In genomic region chr6:113986671-113987070, GRCm38 (mm10) we compare ENCODE assay signal across 19 mouse cellular contexts. TPM values are rescaled to one million over a fixed set of nuclear protein-coding genes. Genes with fewer than 3 reads are reported as not detected.
DNase-seq lines count a peak whose midpoint lies in the region; ATAC-seq and TF ChIP-seq lines count a peak whose summit lies in the region.
"Had no signal": no experiment of that assay in that cellular context is flagged by ENCODE, and none has a peak within 500 bp of the region (broad histone marks: within the 10 kb centered on the region; RNA-seq: fewer than 3 reads in every experiment).

No protein-coding gene starts in this region.

- peak; percentile 80 to 82 for DNase-seq in cerebellum, postnatal 10 days
- DNase-seq in cerebellum, adult 8-10 months, result no peak
- peak; percentile 19 for DNase-seq in forebrain, embryonic 14.5 days (ENCODE audit: low spot score)
- no peak for DNase-seq in liver, embryonic 11.5 days (ENCODE audit: low spot score)
- DNase-seq: adrenal gland, postnatal 10 days; heart, postnatal 4 days; kidney, adult 2 months; layer of hippocampus, adult 9-11 months; liver, postnatal 0 days; thymus, postnatal 14 days had no signal

- H3ac ChIP-seq in C2C12 (ENCODE audit: control insufficient read depth, insufficient read length, low read depth), result peak overlapping the region; percentile 13

- no peaks in the 10 kb centered on the region for H3K36me3 ChIP-seq in forebrain, embryonic 14.5 days (ENCODE audit: control insufficient read depth, insufficient read depth, low read length)
- H3K36me3 ChIP-seq in forebrain, embryonic 16.5 days (ENCODE audit: control insufficient read depth, insufficient read depth), result no peaks in the 10 kb centered on the region
- H3K36me3 ChIP-seq in midbrain, embryonic 13.5 days, result no peaks in the 10 kb centered on the region
- H3K36me3 ChIP-seq in midbrain, embryonic 16.5 days (ENCODE audit: control insufficient read depth, insufficient read depth, low read length), result no peaks in the 10 kb centered on the region
- no peaks in the 10 kb centered on the region for H3K36me3 ChIP-seq in C2C12 (ENCODE audit: control insufficient read depth, insufficient read depth)
- no peaks in the 10 kb centered on the region for H3K36me3 ChIP-seq in liver, embryonic 11.5 days (ENCODE audit: control insufficient read depth, insufficient read depth, low read length)
- H3K36me3 ChIP-seq: heart, embryonic 15.5 days; midbrain, embryonic 10.5 days; neural tube, embryonic 12.5 days had no signal

- 53% methylated on average over 4 of the region's 4 CpGs for WGBS in forebrain, embryonic 14.5 days
- WGBS in forebrain, embryonic 16.5 days, result 31% methylated on average over 4 of the region's 4 CpGs
- WGBS in midbrain, embryonic 13.5 days, result 73% methylated on average over 4 of the region's 4 CpGs
- WGBS in midbrain, embryonic 16.5 days, result 37% methylated on average over 4 of the region's 4 CpGs
- 68% methylated on average over 4 of the region's 4 CpGs for WGBS in liver, embryonic 11.5 days

- no peak for ATAC-seq in forebrain, embryonic 14.5 days
- ATAC-seq in forebrain, embryonic 16.5 days, result no peak
- 0 out of 2 replicates have a peak, but pooled peaks have one; percentile 34 for ATAC-seq in midbrain, embryonic 13.5 days
- no peak for ATAC-seq in midbrain, embryonic 16.5 days
- no peak for ATAC-seq in liver, embryonic 11.5 days (replicated peaks; ENCODE audit: low FRiP score)
- ATAC-seq: liver, postnatal 0 days; lung, postnatal 0 days had no signal

- H3K4me2 ChIP-seq in forebrain, embryonic 14.5 days (ENCODE audit: low read length), result no peak overlapping the region
- no peak overlapping the region for H3K4me2 ChIP-seq in forebrain, embryonic 16.5 days (ENCODE audit: low read length)
- no peak overlapping the region for H3K4me2 ChIP-seq in midbrain, embryonic 13.5 days (replicated peaks)
- no peak overlapping the region for H3K4me2 ChIP-seq in midbrain, embryonic 16.5 days (ENCODE audit: low read length)
- H3K4me2 ChIP-seq in liver, embryonic 11.5 days, result no peak overlapping the region
- H3K4me2 ChIP-seq: heart, embryonic 15.5 days; neural tube, embryonic 12.5 days had no signal

- H3K27ac ChIP-seq in forebrain, embryonic 14.5 days (ENCODE audit: low read depth, low read length), result no peak overlapping the region
- no peak overlapping the region for H3K27ac ChIP-seq in forebrain, embryonic 16.5 days (ENCODE audit: low read length)
- no peak overlapping the region for H3K27ac ChIP-seq in midbrain, embryonic 13.5 days
- no peak overlapping the region for H3K27ac ChIP-seq in midbrain, embryonic 16.5 days (ENCODE audit: low read length)
- no peak overlapping the region for H3K27ac ChIP-seq in liver, embryonic 11.5 days (ENCODE audit: low read depth, low read length)
- H3K27ac ChIP-seq: heart, embryonic 15.5 days; kidney, postnatal 0 days; midbrain, embryonic 10.5 days; neural tube, embryonic 12.5 days had no signal

- H3K79me2 ChIP-seq in C2C12 (ENCODE audit: control insufficient read depth, insufficient read depth), result no peaks in the 10 kb centered on the region

- H3K27me3 ChIP-seq in forebrain, embryonic 14.5 days (replicated peaks; ENCODE audit: control insufficient read depth, insufficient read depth, low read length), result no peaks in the 10 kb centered on the region
- no peaks in the 10 kb centered on the region for H3K27me3 ChIP-seq in forebrain, embryonic 16.5 days (replicated peaks; ENCODE audit: control insufficient read depth, insufficient read depth, low read length)
- no peaks in the 10 kb centered on the region for H3K27me3 ChIP-seq in midbrain, embryonic 13.5 days
- H3K27me3 ChIP-seq in midbrain, embryonic 16.5 days (ENCODE audit: control insufficient read depth, insufficient read depth, low read depth, low read length), result no peaks in the 10 kb centered on the region
- peaks cover 7% of the 10 kb centered on the region for H3K27me3 ChIP-seq in C2C12 (ENCODE audit: control insufficient read depth, insufficient read depth, insufficient read length)
- H3K27me3 ChIP-seq in liver, embryonic 11.5 days (replicated peaks; ENCODE audit: control insufficient read depth, insufficient read depth, low read length), result no peaks in the 10 kb centered on the region
- H3K27me3 ChIP-seq: heart, embryonic 15.5 days; neural tube, embryonic 12.5 days had no signal

- TF ChIP-seq CTCF in C2C12 (IDR thresholded peaks at IDR 0.05; ENCODE audit: control insufficient read depth, insufficient read depth, insufficient read length), result no peak

- H3K4me1 ChIP-seq in forebrain, embryonic 14.5 days (ENCODE audit: control insufficient read depth, insufficient read depth, low read length), result no peaks in the 10 kb centered on the region
- peaks cover 14% of the 10 kb centered on the region for H3K4me1 ChIP-seq in forebrain, embryonic 16.5 days (replicated peaks; ENCODE audit: control insufficient read depth, insufficient read depth, low read length)
- peaks cover 6% of the 10 kb centered on the region for H3K4me1 ChIP-seq in midbrain, embryonic 13.5 days (replicated peaks)
- peaks cover 5% of the 10 kb centered on the region; the same call in 1 of the 2 replicates for H3K4me1 ChIP-seq in midbrain, embryonic 16.5 days (ENCODE audit: control insufficient read depth, insufficient read depth, low read length)
- H3K4me1 ChIP-seq in liver, embryonic 11.5 days (replicated peaks; ENCODE audit: control insufficient read depth, insufficient read depth, low read length), result no peaks in the 10 kb centered on the region
- H3K4me1 ChIP-seq: heart, embryonic 15.5 days; neural tube, embryonic 12.5 days had no signal

- no peak overlapping the region for H3K4me3 ChIP-seq in forebrain, embryonic 14.5 days (ENCODE audit: low read depth, low read length)
- H3K4me3 ChIP-seq in forebrain, embryonic 16.5 days (replicated peaks; ENCODE audit: low read length), result no peak overlapping the region
- H3K4me3 ChIP-seq in midbrain, embryonic 13.5 days (replicated peaks), result no peak overlapping the region
- H3K4me3 ChIP-seq in midbrain, embryonic 16.5 days (ENCODE audit: low read depth, low read length), result no peak overlapping the region
- no peak overlapping the region for H3K4me3 ChIP-seq in C2C12 (ENCODE audit: insufficient read depth, poor library complexity, severe bottlenecking)
- H3K4me3 ChIP-seq in liver, embryonic 11.5 days (ENCODE audit: low read depth, low read length), result no peak overlapping the region
- H3K4me3 ChIP-seq: heart, embryonic 15.5 days; midbrain, embryonic 10.5 days; neural tube, embryonic 12.5 days had no signal

- H3K79me3 ChIP-seq in C2C12 (ENCODE audit: low read depth), result no peaks in the 10 kb centered on the region

- no peaks in the 10 kb centered on the region for H3K9me3 ChIP-seq in forebrain, embryonic 14.5 days (replicated peaks; ENCODE audit: control insufficient read depth, low read length)
- no peaks in the 10 kb centered on the region for H3K9me3 ChIP-seq in forebrain, embryonic 16.5 days (ENCODE audit: control insufficient read depth, low read length)
- H3K9me3 ChIP-seq in midbrain, embryonic 13.5 days, result no peaks in the 10 kb centered on the region
- H3K9me3 ChIP-seq in midbrain, embryonic 16.5 days (replicated peaks; ENCODE audit: control insufficient read depth, low read length, poor library complexity, severe bottlenecking), result no peaks in the 10 kb centered on the region
- H3K9me3 ChIP-seq in liver, embryonic 11.5 days (ENCODE audit: control insufficient read depth, low read length), result no peaks in the 10 kb centered on the region
- H3K9me3 ChIP-seq: heart, embryonic 15.5 days; midbrain, embryonic 10.5 days; neural tube, embryonic 12.5 days had no signal

- H3K9ac ChIP-seq in forebrain, embryonic 14.5 days (ENCODE audit: low read length), result no peak overlapping the region
- no peak overlapping the region for H3K9ac ChIP-seq in forebrain, embryonic 16.5 days (replicated peaks; ENCODE audit: low read depth, low read length)
- H3K9ac ChIP-seq in midbrain, embryonic 13.5 days (replicated peaks), result no peak overlapping the region
- H3K9ac ChIP-seq in midbrain, embryonic 16.5 days (ENCODE audit: low read depth, low read length), result no peak overlapping the region
- no peak overlapping the region for H3K9ac ChIP-seq in liver, embryonic 11.5 days (ENCODE audit: low read depth, low read length)
- H3K9ac ChIP-seq: heart, embryonic 15.5 days; liver, postnatal 0 days; neural tube, embryonic 12.5 days had no signal

TF ChIP-seq in C2C12, 6 proteins besides CTCF, POLR2A, EP300 and RAD21:
- TF ChIP-seq MYOD1 (IDR thresholded peaks at IDR 0.05; ENCODE audit: control insufficient read depth, insufficient read length, low read depth), result no peak
- TF ChIP-seq MAX (IDR thresholded peaks at IDR 0.05), result no peak

RNA-seq across cellular contexts. Expression of gene Atp2b2, which starts 55.7 kb away (rescaled TPM):
- 13.4 and 20.5 TPM in 2 replicates for polyA plus RNA-seq in forebrain, embryonic 14.5 days (2014; fragmentation: Nextera tagmentation; extraction: Ambion mirVana)
- polyA plus RNA-seq in forebrain, embryonic 16.5 days (2015; fragmentation: Nextera tagmentation; extraction: Ambion mirVana), result 30.7 and 32.2 TPM in 2 replicates
- polyA plus RNA-seq in midbrain, embryonic 13.5 days (2015; fragmentation: Nextera tagmentation; extraction: Ambion mirVana), result 13.4 and 13.5 TPM in 2 replicates
- polyA plus RNA-seq in midbrain, embryonic 16.5 days (2015; fragmentation: Nextera tagmentation; extraction: Ambion mirVana), result 26.2 and 27.6 TPM in 2 replicates
- polyA plus RNA-seq in C2C12 (2012; fragmentation: generic; extraction: Trizol), result not detected
- 0.58 and 0.62 TPM in 2 replicates for polyA plus RNA-seq in liver, embryonic 11.5 days (2014; fragmentation: Nextera tagmentation; extraction: Ambion mirVana)

Comparison
In these comparisons a context has a peak if more than half of its experiments do, and no peak if none do; other contexts are left out.
1. DNase-seq: peak in cerebellum, postnatal 10 days (2 of 2) and forebrain, embryonic 14.5 days (single experiment); none in cerebellum, adult 8-10 months (single experiment) and liver, embryonic 11.5 days (single experiment).